Mouse (Mus musculus) kidney, postnatal 10 days (tissue): ENCODE measurements around the gene 6030408B16Rik.

Experiments used
- DNase-seq: peaks from one replicate; pipeline ENCODE4 v3.0.0; 2021; ENCODE audit warnings: mixed read lengths

Gene 6030408B16Rik

DNA sequence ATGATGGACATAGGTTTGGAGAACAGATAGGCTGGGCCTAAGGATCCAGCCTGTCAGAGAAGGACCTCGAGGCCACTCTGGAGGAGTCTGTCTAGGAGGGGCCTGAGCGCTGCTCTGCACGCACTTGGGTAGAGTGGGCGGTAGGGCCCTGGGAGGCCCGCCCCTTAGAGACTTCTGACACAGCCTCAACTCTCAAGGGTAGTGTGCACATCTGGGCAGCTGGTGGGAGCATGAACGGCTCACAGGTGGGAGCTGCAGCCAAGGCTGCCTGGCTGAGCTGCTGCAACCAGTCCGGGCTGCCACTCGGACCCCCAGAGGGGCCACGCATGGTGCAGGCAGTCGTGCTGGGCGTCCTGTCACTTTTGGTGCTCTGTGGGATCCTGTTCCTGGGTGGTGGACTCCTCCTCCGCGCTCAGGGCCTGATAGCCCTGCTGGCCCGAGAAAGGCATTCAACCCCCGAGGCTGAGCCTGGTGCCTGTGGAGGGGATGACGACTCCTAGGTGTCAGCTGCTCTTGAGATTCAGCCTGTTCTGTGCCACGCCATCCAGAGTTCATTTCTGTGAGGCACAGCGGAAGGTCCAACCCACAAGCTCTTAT lies at the start of gene 6030408B16Rik:
Gene 6030408B16Rik, plus strand, starts transcription at position 188 of the 597 bp plus-strand sequence.
- DNase-seq: peak; percentile 60

GRCm38 (mm10) chr15:101244012-101244411 lies 49.0 kb upstream of the 6030408B16Rik start:
- no peak for DNase-seq

GRCm38 (mm10) chr15:101246231-101247154 lies 46.5 kb upstream of the 6030408B16Rik start:
- DNase-seq: peak; percentile 98

- DNase-seq: no peak
Observed at GRCm38 (mm10) chr15:101247155-101247498, 45.9 kb upstream of the 6030408B16Rik start.

DNA sequence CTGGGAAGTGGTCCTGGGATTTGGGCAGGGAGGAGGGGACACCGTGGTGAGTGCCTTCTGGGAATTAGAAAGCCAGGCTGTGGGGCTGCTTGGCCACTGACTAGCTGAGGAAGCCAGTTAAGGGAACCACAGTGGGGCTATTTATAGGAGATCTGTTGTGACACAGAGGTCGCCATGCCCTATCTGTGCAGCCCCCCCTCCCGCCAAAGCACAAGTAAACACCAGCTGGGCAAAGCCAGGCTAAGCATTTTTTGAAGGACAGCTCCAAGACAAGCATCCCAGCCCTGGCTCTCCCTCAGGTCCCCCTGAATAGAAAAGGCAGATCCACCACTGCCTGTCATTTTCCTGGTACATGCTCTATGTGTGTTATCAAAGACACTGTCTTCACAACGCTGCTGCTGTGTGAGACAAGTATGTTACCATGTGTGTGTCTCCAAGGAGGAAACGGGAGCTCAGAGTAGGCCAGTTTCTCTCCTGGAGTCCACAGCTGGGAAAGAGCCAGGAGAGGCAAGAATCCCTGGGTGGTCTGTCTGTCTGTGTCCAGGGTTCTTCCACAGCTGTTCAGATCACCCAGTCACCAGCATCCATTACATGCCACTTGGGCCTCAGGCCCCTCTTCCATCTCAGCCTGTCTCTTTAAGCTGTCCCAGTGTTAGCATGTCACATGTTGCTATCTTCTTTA lies 44.8 kb upstream of the 6030408B16Rik start:
- DNase-seq: no peak

- no peak for DNase-seq
Observed at GRCm38 (mm10) chr15:101250220-101250800, 42.7 kb upstream of the 6030408B16Rik start.

- no peak for DNase-seq
Observed at GRCm38 (mm10) chr15:101251930-101252329, 41.1 kb upstream of the 6030408B16Rik start.

GRCm38 (mm10) chr15:101252614-101253013 lies 40.4 kb upstream of the 6030408B16Rik start:
- DNase-seq: no peak

- no peak for DNase-seq
Observed at GRCm38 (mm10) chr15:101253563-101253885, 39.5 kb upstream of the 6030408B16Rik start.

- DNase-seq: peak; percentile 88
Observed at GRCm38 (mm10) chr15:101253886-101254795, 38.9 kb upstream of the 6030408B16Rik start, which contains the start of gene Nr4a1. TSS of gene Nr4a1 (plus strand) at chr15:101254269.

DNA sequence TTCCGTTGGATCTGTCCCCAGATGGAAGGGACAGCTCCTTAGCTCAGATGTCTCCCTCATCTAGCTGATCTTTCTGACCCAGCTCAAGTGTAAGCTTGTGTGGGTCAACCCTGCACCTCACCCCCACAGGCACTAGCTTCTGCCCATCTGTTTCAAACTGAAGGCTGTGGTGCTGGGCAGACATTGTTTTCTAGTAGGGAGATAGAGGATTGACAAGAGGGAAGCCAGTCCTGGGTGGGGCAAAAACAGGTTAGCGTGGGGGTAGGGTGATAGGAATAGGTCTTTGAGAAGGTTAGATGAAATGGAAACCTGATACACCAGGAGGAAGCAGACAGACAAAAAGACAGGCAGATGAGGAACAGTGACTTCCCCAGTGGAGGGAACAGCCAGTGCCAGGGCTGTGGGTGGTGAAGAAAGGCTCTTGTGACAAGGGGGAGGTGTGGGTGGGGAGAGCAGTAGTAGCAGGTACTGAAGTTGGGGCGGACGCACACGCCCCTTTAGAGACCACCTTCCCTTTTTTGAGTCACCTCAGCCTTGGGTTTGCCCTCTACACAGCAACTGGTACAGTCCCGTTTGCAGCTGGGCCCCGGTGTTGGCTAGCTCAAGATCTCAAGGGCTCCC lies 37.1 kb upstream of the 6030408B16Rik start:
- DNase-seq: no peak

- DNase-seq: no peak
Observed at GRCm38 (mm10) chr15:101256463-101257206, 36.4 kb upstream of the 6030408B16Rik start.

DNA sequence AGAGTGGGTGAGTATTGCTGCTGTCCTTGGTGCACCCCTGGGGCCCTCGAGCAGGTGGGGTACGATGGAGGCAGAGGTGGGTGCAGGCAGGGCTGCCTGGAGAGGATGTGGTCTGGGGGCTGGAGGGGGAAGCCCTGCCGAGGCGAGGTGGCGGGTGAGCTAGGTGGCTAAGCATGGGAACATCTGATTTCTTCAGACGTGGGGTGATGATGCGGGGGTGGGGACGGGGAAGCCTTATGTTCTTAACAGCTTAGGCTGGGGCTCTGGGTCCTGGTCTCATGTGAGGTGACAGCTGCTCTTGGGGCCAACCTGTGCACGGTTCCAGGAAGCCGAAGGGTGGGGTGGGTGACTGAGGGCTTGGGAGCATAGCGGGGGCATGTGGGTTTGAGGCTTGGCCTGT lies 34.6 kb upstream of the 6030408B16Rik start:
- DNase-seq: no peak

- DNase-seq: no peak
Observed at GRCm38 (mm10) chr15:101259922-101260321, 33.1 kb upstream of the 6030408B16Rik start.

- DNase-seq: peak; percentile 77
Observed at GRCm38 (mm10) chr15:101260387-101260786, 32.6 kb upstream of the 6030408B16Rik start.

DNA sequence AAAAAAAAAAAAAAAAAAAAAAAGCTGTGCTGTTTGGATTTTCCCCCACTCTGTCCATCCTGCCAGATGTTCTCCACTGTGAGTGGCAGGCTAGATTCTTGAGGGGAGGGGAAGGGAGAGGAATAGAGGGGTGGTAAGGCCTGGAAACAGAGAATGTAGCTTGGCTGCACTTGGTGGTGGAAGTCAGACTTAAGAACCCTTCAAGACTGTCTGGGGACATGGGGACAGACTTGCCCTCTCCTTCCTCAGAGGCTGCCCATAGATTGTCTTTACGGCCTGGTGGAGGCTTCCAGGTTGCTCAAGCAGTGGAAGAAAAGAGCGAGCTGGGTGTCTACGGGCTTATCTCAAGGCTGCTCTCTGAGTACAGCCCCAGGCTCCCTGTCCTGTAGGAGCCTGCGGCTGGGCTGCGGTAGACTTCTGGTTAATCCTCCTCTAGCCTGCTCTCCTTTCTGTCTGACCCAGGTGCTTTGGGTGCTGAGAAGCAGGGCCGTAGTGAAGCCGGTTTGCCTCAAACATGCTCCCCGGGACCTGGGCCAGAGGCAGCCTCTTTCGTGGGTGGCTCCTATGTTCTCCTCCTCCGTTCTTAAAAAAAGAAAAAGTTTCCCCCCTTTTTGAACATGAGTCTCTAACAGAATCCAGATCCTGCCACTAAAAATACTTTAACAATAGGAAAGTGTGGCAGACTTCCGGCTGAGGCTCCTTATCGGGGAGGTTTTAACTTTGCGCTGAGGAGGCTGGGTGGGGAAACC lies 32.0 kb upstream of the 6030408B16Rik start:
- DNase-seq: peak; percentile 48

DNA sequence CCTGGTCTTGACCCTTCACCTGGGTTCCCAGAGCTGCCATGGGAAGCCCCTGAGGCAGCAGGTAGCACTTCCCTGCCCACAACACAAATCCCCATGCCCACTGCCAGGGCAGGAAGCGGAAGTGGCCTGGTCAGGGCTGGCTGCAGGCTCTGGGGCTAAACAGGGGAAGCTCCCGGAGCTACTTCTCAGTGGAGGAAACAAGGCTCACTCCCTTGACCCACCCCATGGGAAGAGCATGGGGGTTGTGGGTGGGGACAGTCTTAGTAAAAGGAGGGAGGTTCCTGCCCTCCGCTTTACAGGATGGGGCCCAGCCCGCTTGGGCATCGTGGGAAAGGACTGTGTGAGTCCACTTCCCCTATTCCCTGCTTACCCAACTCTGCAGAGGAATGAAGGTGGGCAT lies 30.5 kb upstream of the 6030408B16Rik start:
- DNase-seq: peak; percentile 58

GRCm38 (mm10) chr15:101266132-101266963 lies 26.7 kb upstream of the 6030408B16Rik start:
- DNase-seq: peak; percentile 98
